Mouse (Mus musculus) thymus, postnatal 10 days (tissue): Measurements from ENCODE around the gene Nxnl1.
"Not testable (repeated sequence)": the region's sequence is repeated elsewhere in the genome, so short reads cannot be mapped to it uniquely, and the experiment has no call there.

ENCODE experiments used
- DNase-seq, 2 experiments: peaks; one replicate each; pipeline ENCODE4 v3.0.0; 2021; ENCODE audit warnings: low spot score in 2 of 2

The Nxnl1 gene

DNA sequence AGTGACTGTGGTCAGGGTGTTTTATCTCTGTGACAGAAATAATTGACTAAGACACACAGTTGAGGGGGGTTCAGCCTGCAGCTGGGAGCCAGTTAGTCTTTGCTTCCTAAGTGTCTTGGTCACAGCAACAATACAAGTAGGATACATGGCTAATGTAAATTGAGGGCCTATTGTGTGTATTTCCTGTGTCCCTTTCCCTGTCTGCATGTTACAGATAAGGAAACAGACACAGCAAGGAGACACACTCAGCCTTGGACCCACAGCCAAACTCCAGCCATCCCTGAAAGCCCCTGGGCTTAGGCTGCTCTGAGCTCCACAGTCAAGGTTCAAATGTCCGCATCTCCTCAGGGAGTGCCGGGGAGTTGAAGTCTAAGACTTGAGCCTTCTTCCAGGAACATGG, 11.8 kb downstream of the Nxnl1 start:
- DNase-seq = no peak

- no peak for DNase-seq
These were observed 12.4 kb downstream of the Nxnl1 start for GRCm38 (mm10) chr8:71554001-71554400.

DNA sequence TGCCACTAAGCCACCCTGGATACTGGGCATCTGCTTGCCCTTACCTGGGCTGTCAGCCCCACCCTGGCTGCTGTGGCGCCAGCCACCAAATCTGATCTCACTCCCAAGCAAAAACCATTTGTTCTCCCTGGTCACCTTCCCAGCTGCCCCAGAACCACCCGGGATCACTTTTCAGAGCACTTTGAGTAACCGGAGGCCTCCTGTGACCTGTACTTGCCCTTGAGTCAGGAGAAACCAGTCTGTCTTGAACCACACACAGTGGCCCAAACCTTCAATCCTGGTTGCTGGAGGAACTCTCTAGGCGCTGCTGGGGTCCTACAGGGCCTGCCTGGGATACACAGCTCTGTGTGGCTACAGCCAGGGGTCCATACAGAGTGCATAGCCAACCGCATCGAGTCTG, 13.6 kb downstream of the Nxnl1 start:
- no peak for DNase-seq

DNA sequence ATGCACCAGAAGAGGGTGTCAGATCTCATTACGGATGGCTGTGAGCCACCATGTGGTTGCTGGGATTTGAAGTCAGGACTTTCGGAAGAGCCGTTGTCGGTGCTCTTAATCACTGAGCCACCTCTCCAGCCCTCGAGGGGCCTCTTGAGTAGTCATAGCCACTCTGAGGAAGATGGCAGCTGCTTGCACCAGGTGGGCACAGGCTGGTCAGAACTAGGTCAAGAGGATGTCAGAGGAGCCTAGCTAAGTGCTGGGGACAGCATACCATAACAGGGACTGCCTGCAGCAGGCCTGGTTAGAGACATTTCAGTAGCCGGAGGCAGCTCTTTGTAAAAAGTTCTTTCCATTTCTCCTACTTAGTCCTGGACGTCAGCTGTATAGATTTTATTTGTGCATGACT, 15.6 kb downstream of the Nxnl1 start:
- peak in 1 of 2 experiments; percentile 58 for DNase-seq

- peak; percentile 77 to 78 for DNase-seq
These were observed 18.8 kb downstream of the Nxnl1 start for GRCm38 (mm10) chr8:71547590-71547989.

DNA sequence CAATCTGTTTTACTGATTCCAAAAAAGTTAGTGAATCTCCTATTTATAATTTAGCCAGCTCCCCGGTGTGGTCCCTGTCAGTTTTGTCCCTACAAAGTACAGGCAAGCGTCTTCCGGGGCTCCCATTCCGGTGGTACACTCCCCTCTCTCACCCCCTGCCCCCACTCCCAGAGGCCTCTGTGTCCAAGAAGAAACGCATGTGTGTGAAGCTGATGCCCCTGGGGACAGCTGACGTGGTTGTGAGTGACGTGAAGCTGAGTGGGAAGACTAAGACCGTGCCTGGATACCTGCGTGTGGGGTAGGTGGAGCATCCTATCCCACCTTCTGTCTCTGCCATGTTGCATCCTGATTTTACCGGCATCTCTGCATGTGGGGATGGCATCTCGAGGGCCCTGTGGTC, 21.3 kb downstream of the Nxnl1 start:
- no peak for DNase-seq

DNA sequence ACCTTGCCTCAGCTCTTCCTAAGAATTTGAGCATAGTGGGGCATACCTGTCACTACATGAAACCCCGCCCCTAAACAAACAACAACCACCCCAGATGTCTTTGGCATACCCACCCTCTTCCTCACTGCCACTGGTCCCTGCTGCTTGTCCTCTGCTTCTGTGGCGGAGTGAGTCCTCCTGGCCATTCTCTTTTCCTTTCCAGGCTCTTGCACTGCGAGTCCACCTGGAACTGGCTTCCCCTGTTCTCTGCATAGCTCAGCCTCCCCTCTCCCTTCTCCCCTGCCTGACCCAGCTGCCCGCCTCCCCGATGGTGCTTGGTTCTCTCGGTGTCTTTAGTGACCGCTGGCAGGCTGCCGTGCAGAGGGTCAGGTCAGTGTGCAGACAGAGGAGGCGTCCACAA, 22.6 kb downstream of the Nxnl1 start:
- no peak for DNase-seq

- DNase-seq = peak; percentile 82 to 87
These were observed 23.6 kb downstream of the Nxnl1 start, which contains the start of gene Mvb12a for GRCm38 (mm10) chr8:71542632-71543343. Gene Mvb12a (plus strand): TSS chr8:71542922.

GRCm38 (mm10) chr8:71537028-71537867, 29.2 kb downstream of the Nxnl1 start, which contains the start of gene Bst2:
Gene Bst2 (minus strand): TSS chr8:71537456.
- peak; percentile 80 to 85 for DNase-seq

DNA sequence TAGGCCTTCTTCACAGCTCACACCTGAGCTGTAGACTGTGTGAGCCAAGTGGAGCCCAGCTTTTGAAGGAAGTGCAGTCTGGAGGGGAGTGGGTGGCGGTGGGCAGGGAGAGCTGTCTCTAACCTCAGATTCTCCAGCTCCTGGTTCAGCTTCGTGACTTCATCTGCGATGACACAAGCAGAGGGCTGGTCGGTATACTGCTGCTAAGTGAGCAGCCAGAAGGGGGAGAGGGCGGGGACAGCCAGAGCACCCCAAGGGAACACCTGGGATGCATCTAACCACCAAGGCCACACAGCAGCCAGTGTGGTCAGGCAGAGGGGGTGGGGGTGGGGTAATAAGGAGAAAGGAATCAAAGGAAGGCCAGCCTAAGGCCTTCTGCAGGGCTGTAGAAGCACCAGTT, 30.7 kb downstream of the Nxnl1 start:
- DNase-seq = peak; percentile 57 to 61

DNA sequence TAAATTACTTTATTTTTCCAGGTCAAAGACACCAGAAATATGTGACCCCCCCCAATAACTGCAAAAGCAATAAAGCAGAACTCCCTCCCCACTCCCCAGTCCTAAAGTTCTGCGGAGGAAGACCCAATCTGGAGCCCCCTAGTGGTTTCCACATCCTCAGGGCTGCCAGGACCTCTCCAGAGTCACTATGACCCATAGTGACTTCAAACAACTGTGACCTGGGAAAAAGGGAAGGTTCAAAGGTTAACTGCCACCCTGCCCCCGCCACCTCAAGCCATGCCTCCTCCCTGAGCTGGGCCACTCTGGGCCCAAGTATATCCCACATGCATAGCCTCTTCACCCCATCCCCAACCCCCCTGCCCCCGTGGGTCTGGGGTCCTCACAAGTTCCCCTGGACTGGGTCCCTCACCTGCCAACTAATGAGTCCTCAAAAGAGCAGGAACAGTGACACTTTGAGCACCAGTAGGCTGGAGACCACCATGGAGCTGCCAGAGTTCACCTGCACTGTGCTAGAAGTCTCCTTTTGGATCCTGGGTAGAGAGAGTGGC, 32.1 kb downstream of the Nxnl1 start:
- DNase-seq = no peak

- not testable (repeated sequence) for DNase-seq
These were observed 35.5 kb downstream of the Nxnl1 start for GRCm38 (mm10) chr8:71530735-71531467.

DNA sequence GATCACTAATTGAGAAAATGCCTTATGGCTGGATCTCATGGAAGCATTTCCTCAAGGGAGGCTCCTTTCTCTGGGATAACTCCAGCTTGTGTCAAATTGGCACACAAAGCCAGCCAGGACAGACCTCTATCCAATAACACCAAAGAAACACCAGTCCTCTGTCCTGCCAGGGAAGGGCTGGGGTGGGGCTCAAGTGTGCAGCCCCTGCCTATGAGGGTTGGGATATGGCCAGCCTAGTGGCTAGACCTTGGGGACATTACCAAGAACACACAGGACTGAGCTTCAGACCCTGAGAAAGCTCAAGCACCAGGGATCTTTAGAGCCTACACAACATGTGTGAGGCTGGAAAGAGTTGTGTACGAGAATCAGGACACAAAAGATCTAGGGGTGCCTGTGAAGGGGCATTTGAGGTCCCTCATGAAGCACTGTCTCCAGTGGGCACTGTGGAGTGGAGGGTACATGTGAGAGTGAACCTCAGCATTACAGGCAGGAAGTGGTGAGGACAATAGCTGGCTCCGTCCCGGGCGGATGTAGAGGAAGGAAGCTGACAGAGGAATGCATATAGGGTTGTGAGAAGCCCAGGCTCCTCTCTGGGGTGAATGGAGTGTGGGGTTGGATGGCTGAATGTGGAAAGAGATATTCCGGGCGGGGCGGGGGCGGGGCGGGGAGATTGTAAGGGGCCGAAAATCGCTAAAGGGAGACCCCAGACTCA, 37.9 kb downstream of the Nxnl1 start:
- DNase-seq = peak; percentile 49 to 52

GRCm38 (mm10) chr8:71527162-71527870, 39.1 kb downstream of the Nxnl1 start:
- no peak for DNase-seq

GRCm38 (mm10) chr8:71526272-71526671, 40.1 kb downstream of the Nxnl1 start:
- DNase-seq = no peak

DNA sequence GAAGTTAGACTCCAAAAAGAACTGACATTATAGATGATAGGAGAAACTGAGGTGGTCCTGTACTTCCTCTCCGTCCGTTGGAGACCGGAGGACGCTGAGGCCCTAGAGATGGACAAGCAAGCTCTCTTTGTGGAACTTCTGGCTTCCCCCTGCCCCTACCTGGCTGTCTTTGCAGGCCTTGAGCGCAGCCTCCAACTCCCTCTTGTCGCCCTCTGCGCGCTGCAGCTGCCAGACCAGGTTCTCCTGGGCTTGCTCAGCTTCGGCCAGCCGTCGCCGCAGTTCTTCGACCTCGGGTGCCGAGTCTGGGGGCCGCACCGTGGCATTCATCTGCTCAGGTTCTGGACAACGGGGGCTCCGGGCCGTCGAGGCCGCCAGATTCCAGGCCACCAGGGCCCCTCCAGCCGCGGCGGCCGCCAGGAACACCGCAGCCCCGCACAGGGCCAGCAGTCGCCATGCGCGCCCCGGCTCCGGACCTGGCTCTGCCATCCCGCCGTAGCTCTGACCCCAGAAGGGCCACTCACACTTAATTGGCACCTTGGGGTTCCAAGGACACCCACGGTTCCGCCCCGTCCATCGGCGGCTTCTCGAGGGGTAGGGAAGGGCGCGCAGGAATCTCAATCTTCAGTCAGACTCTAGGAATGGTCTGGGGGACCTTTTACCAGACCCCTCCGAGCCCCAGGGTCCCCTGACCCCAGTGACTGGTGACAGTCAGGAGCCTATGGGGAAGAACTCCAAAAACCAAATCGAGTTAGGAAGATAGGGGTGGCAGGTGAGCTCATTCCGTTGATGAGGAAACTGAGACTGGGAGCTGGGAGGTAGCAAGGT, 41.0 kb downstream of the Nxnl1 start, which contains the start of gene Ccdc194:
Gene Ccdc194 (minus strand): TSS at position 486 of the 825 bp plus-strand sequence.
- DNase-seq = no peak

GRCm38 (mm10) chr8:71521634-71522033, 44.8 kb downstream of the Nxnl1 start:
- DNase-seq = peak; percentile 88 to 97

- peak in 1 of 2 experiments; percentile 60 for DNase-seq
These were observed 47.2 kb downstream of the Nxnl1 start for GRCm38 (mm10) chr8:71519037-71519825.

DNA sequence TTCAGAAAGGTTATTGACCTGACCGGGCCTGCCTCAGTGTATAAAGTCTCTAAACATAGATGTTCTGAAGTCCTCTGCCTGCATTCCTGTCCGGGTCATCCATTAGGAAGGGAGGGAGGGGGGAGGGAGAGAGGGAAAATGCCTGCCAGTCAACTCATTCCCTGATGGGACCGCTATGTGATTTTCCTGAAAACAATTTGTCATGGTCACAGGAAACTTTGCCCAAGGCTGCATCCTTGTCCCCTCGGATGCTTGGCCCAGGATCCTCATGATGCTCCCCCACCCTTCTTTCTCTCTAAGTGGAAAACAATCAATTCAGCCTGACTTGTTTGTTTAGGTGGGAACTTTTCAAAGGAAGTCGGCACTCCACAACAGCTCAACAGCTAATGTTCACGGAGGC, 49.6 kb downstream of the Nxnl1 start:
- no peak for DNase-seq
